Mouse (Mus musculus): ENCODE data around the gene Exoc3l4.

The Exoc3l4 gene

GRCm38 (mm10) chr12:111416921-111417779 lies at the start of gene Exoc3l4:
Gene Exoc3l4, plus strand, starts transcription at chr12:111417017.
- in situ Hi-C loops (cut with MboI, MseI) = loop anchor here in 1 of 2 experiments (25.0 kb wide), 1 partner anchor 1495 kb away; no protein-coding TSS in a partner anchor

- in situ Hi-C loops (cut with MboI, MseI) = no loop called here
These were observed 49.8 kb upstream of the Exoc3l4 start for GRCm38 (mm10) chr12:111367065-111367464.

GRCm38 (mm10) chr12:111370249-111370648 lies 46.6 kb upstream of the Exoc3l4 start:
- in situ Hi-C loops (cut with MboI, MseI) = loop anchor here in 1 of 2 experiments (10.0 kb wide), 1 partner anchor 1485 kb away; no protein-coding TSS in a partner anchor

- in situ Hi-C loops (cut with MboI, MseI) = loop anchor here in 1 of 2 experiments (10.0 kb wide), 1 partner anchor 1487 kb away; no protein-coding TSS in a partner anchor
These were observed 44.9 kb upstream of the Exoc3l4 start for GRCm38 (mm10) chr12:111371905-111372304.

- in situ Hi-C loops (cut with MboI, MseI) = loop anchor here in 1 of 2 experiments (10.0 kb wide), 1 partner anchor 1489 kb away; no protein-coding TSS in a partner anchor
These were observed 43.4 kb upstream of the Exoc3l4 start for GRCm38 (mm10) chr12:111373411-111373810.

GRCm38 (mm10) chr12:111374727-111375126 lies 42.1 kb upstream of the Exoc3l4 start:
- in situ Hi-C loops (cut with MboI, MseI) = loop anchor here in 1 of 2 experiments (10.0 kb wide), 1 partner anchor 1490 kb away; no protein-coding TSS in a partner anchor

GRCm38 (mm10) chr12:111375559-111375958 lies 41.3 kb upstream of the Exoc3l4 start:
- in situ Hi-C loops (cut with MboI, MseI) = loop anchor here in 1 of 2 experiments (10.0 kb wide), 1 partner anchor 1491 kb away; no protein-coding TSS in a partner anchor

- in situ Hi-C loops (cut with MboI, MseI) = loop anchor here in 1 of 2 experiments (10.0 kb wide), 1 partner anchor 1491 kb away; no protein-coding TSS in a partner anchor
These were observed 40.8 kb upstream of the Exoc3l4 start for GRCm38 (mm10) chr12:111376053-111376452.

- in situ Hi-C loops (cut with MboI, MseI) = loop anchor here in 1 of 2 experiments (10.0 kb wide), 1 partner anchor 1492 kb away; no protein-coding TSS in a partner anchor
These were observed 39.9 kb upstream of the Exoc3l4 start for GRCm38 (mm10) chr12:111376826-111377331.

- in situ Hi-C loops (cut with MboI, MseI) = loop anchor here in 1 of 2 experiments (10.0 kb wide), 1 partner anchor 1493 kb away; no protein-coding TSS in a partner anchor
These were observed 39.3 kb upstream of the Exoc3l4 start, which contains the start of gene Cdc42bpb for GRCm38 (mm10) chr12:111377376-111377973. Gene Cdc42bpb, minus strand, starts transcription at chr12:111377718.

GRCm38 (mm10) chr12:111377986-111378490 lies 38.8 kb upstream of the Exoc3l4 start:
- in situ Hi-C loops (cut with MboI, MseI) = loop anchor here in 1 of 2 experiments (10.0 kb wide), 1 partner anchor 1493 kb away; no protein-coding TSS in a partner anchor

GRCm38 (mm10) chr12:111378812-111379211 lies 38.0 kb upstream of the Exoc3l4 start:
- in situ Hi-C loops (cut with MboI, MseI) = loop anchor here in 1 of 2 experiments (10.0 kb wide), 1 partner anchor 1494 kb away; no protein-coding TSS in a partner anchor

- in situ Hi-C loops (cut with MboI, MseI) = no loop called here
These were observed 30.8 kb upstream of the Exoc3l4 start for GRCm38 (mm10) chr12:111385883-111386641.

GRCm38 (mm10) chr12:111386642-111387120 lies 30.1 kb upstream of the Exoc3l4 start:
- in situ Hi-C loops (cut with MboI, MseI) = no loop called here

- in situ Hi-C loops (cut with MboI, MseI) = no loop called here
These were observed 29.7 kb upstream of the Exoc3l4 start for GRCm38 (mm10) chr12:111387146-111387545.

- in situ Hi-C loops (cut with MboI, MseI) = no loop called here
These were observed 22.8 kb upstream of the Exoc3l4 start for GRCm38 (mm10) chr12:111394008-111394407.

GRCm38 (mm10) chr12:111396997-111397396 lies 19.8 kb upstream of the Exoc3l4 start:
- in situ Hi-C loops (cut with MboI, MseI) = no loop called here

GRCm38 (mm10) chr12:111401454-111402184 lies 15.2 kb upstream of the Exoc3l4 start:
- in situ Hi-C loops (cut with MboI, MseI) = loop anchor here in 1 of 2 experiments (25.0 kb wide), 1 partner anchor 1511 kb away; no protein-coding TSS in a partner anchor

- in situ Hi-C loops (cut with MboI, MseI) = loop anchor here in 1 of 2 experiments (25.0 kb wide), 1 partner anchor 1507 kb away; no protein-coding TSS in a partner anchor
These were observed 11.9 kb upstream of the Exoc3l4 start for GRCm38 (mm10) chr12:111404880-111405279.

Data from T-helper 17 cell (primary cell).